Mouse (Mus musculus) layer of hippocampus, adult 2 months (tissue): ENCODE results near the gene Nme2. TPM values are rescaled to one million over a fixed set of nuclear protein-coding genes. Genes with fewer than 3 reads are reported as not detected.

Experiments used
- DNase-seq, 2 experiments: peaks; one replicate each; pipeline ENCODE4 v3.0.0; 2022; ENCODE audit warnings: low spot score in 2 of 2
- H3K27ac ChIP-seq: fragments of 200-600 bp; 2 replicates; pipeline ENCODE4 v1.8.1; 2022
- H3K4me3 ChIP-seq: fragments of 200-600 bp; 2 replicates; pipeline ENCODE4 v1.8.1; 2022; ENCODE audit warnings: mild to moderate bottlenecking
- CTCF ChIP-seq: fragments of 200-600 bp; conservative IDR thresholded peaks from 2 replicates; pipeline ENCODE4 v1.8.1; 2022; ENCODE audit warnings: antibody characterized with exemption, mild to moderate bottlenecking, moderate library complexity
- long read RNA-seq, 2 experiments: library from polyadenylated mRNA; stranded (forward); transcript quantifications; one replicate each; pipeline ENCODE4 v2.0.0; 2021; ENCODE audit warnings: borderline mapping rate in 2 of 2
- total RNA-seq, 2 experiments: library from RNA; stranded (reverse); gene quantifications; 2 replicates each; pipeline ENCODE4 v1.2.3; 2021

The Nme2 gene
- 100 to 1,000 TPM in 1 of 2 experiments, 10 to 100 TPM in 1; 80.1 to 110 TPM for total RNA-seq
- long read RNA-seq, experiment 1, transcript Nme2-201 (5 exons, 1,012 nt) = major isoform, 39 of 76 reads
- long read RNA-seq, experiment 1, transcript Nme2-202 (4 exons, 734 nt) = minor isoform, 36 of 76 reads
- long read RNA-seq, experiment 1, partial matches to known transcripts = 0 of 76 reads
- long read RNA-seq, experiment 1, other reads (novel, unspliced or antisense) = 1 of 76 reads
- long read RNA-seq, experiment 2, transcript Nme2-201 (5 exons, 1,012 nt) = major isoform, 69 of 119 reads
- long read RNA-seq, experiment 2, transcript Nme2-202 (4 exons, 734 nt) = minor isoform, 50 of 119 reads
- long read RNA-seq, experiment 2, partial matches to known transcripts = 0 of 119 reads
- long read RNA-seq, experiment 2, other reads (novel, unspliced or antisense) = 0 of 119 reads

DNA sequence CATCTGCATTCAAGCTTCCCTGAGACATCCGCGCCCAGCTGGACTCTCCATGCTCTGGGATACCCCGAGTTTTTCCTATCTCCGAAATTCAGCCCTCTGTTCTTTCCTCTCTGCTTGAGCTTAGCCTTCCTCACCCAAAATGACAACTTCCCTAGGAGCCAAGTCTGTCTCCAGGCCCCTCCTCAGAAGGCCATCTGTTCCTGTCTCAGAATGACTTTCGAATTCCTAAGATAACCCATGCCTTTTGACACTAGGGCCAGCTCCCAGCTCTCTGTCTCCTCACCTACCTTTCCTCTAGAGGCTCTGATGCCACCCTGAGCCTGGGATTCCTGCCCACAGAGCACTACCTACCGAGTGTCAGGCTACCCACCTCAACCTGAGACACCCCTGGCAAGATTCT lies at the start of gene Nme2:
Gene Nme2, minus strand, starts transcription at position 101 of the 400 bp plus-strand sequence.
- no peak for TF ChIP-seq CTCF
- DNase-seq = no peak
- Histone ChIP-seq H3K4me3 (peak within 1 kb of the TSS; percentile 87), H3K27ac (peak within 1 kb of the TSS; percentile 92)

DNA sequence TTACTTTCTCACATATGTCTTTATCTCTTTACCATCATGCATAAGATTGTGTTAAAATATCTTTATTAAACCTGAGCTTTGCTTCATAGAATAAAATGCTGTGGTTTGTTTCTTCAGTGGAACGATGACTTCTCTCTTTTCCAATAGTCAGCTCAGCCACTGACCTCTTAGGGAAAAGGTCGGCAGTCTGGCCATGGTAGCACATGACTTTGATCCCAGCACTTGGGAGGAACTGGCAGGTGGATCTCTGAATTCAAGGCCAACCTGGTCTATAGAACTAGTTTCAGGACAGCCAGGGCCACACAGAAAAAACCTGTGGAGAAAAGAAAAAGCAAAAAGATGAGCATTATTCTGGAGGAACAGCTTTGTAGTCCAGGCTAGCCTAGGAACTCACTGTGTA lies 47.3 kb upstream of the Nme2 start:
- Histone ChIP-seq H3K4me3 (no peak overlapping the region), H3K27ac (no peak overlapping the region)
- no peak for TF ChIP-seq CTCF
- DNase-seq = no peak

DNA sequence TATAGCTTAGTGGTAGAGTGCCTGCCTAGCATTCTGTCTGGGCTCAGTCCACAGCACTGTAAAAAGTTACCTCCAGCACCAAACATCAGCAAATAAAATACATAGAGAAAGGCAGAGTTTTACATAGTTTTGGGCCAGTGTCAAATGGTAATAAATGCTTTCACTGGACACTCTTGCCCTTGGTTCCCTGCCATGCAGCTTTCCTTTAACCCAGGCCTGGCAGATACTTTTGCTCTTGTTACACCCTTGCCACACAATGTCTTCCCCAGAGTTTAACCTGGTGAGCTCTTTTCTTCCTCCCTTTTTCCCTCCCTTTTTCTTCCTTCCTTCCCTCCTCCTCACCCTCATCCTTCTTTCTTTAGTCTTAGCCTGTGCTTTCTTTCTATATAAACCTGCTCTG lies 43.2 kb upstream of the Nme2 start:
- no peak overlapping the region for H3K27ac ChIP-seq
- DNase-seq = no peak
- H3K4me3 ChIP-seq = no peak overlapping the region
- TF ChIP-seq CTCF = no peak

- no peak for DNase-seq
- H3K27ac ChIP-seq = peak overlapping the region; percentile 94
- peak overlapping the region; percentile 95 for H3K4me3 ChIP-seq
- no peak for TF ChIP-seq CTCF
These were observed 41.2 kb upstream of the Nme2 start for GRCm38 (mm10) chr11:93997141-93997775.

DNA sequence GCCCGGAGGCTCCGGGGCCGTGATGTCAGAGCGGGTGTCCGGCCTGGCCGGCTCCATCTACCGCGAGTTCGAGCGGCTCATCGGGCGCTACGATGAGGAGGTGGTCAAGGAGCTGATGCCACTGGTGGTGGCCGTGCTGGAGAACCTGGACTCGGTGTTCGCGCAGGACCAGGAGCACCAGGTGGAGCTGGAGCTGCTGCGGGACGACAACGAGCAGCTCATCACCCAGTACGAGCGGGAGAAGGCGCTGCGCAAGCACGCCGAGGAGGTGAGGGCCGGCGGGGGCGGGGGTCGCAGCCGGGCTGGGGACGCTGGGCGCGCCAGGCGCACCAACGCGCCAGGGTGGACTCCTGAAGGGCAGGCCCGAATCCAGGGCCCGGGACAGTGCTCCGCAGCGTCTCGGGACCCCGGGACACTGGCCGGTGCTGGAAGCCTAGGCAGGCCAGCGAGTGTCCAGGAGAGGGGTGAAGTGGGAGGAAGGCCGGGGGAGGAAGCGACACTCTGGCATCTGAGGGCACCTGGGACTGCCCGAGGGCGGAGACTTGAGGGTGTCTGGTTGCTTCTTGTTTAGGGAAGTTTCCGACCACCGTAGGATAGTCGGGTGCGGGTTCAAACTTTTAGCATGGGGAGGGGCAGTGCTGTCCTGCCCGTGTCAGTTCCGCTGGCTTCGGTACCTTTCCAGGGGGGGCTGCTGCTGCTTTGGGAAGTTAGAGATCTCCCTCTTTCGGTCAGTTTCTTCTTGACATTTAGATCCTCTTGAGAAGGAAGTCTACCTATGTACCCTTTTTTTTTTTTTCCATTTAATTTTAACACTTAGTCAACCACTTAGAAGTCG lies 40.5 kb upstream of the Nme2 start:
- Histone ChIP-seq H3K4me3 (peak overlapping the region; percentile 95), H3K27ac (peak overlapping the region; percentile 94)
- peak; percentile 27 to 32 for DNase-seq
- peak; percentile 47 for TF ChIP-seq CTCF

- H3K4me3 ChIP-seq = peak within 1 kb of the TSS; percentile 95
- no peak for TF ChIP-seq CTCF
- H3K27ac ChIP-seq = peak within 1 kb of the TSS; percentile 98
- peak; percentile 91 to 92 for DNase-seq
These were observed 39.8 kb upstream of the Nme2 start, which contains the start of gene Spag9 for GRCm38 (mm10) chr11:93995720-93996305. Gene Spag9, plus strand, starts transcription at chr11:93996091.

- peak overlapping the region; percentile 98 for H3K27ac ChIP-seq
- TF ChIP-seq CTCF = no peak
- DNase-seq = peak; percentile 60 to 86
- H3K4me3 ChIP-seq = peak overlapping the region; percentile 80
These were observed 39.2 kb upstream of the Nme2 start for GRCm38 (mm10) chr11:93995111-93995719.

DNA sequence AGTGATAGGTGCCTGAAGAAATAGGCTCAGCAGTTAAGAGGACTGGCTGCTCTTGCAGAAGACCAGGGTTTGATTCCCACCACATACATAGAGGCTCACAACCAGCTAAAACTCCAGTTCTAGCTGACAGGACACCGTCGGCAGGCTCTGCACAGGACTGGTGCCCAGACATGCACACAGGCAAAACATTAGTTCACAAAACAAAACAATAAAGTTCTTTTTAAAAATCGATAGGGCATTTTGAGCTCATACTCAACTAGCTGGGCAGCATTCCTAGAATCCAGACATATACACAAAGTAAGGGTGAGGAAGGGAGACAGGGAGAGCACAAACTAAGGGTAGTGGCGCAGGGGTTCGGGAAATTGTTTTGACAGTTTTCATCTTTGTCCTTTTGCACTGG lies 38.5 kb upstream of the Nme2 start:
- peak overlapping the region; percentile 98 for H3K27ac ChIP-seq
- TF ChIP-seq CTCF = no peak
- no peak for DNase-seq
- H3K4me3 ChIP-seq = peak overlapping the region; percentile 80

- DNase-seq = no peak
- TF ChIP-seq CTCF = no peak
- Histone ChIP-seq H3K27ac (peak overlapping the region; percentile 53), H3K4me3 (no peak overlapping the region)
These were observed 32.4 kb upstream of the Nme2 start for GRCm38 (mm10) chr11:93988328-93989062.

GRCm38 (mm10) chr11:93987625-93988327 lies 31.7 kb upstream of the Nme2 start:
- no peak for TF ChIP-seq CTCF
- peak overlapping the region; percentile 53 for H3K27ac ChIP-seq
- no peak overlapping the region for H3K4me3 ChIP-seq
- DNase-seq = no peak

DNA sequence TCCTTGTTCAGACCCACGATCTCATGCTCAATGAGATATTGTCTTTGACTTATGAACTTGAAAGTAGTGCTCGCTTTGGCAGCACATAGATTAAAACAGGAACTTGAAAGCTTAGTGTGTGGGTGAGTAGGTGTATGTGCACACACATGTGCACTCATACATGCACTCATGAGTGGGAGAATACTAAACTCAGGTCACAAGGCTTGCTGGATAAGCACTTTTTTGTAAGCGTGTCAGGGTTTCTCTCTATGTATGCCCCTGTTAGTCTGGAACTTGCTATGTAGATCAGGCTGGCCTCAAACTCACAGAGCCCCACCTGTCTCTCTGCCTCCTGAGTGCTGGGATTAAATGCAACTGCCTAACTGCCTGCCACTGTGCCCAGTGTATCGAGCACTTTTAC lies 31.0 kb upstream of the Nme2 start:
- no peak for TF ChIP-seq CTCF
- H3K4me3 ChIP-seq = no peak overlapping the region
- no peak overlapping the region for H3K27ac ChIP-seq
- DNase-seq = no peak
